Mouse (Mus musculus) midbrain, postnatal 0 days (tissue): ENCODE measurements around the gene Arhgap40. TPM values are rescaled to one million over a fixed set of nuclear protein-coding genes. Genes with fewer than 3 reads are reported as not detected.

Source experiments
- ATAC-seq: fragments of 200-750 bp; cut with Nextera tagmentation; 2 replicates; pipeline ENCODE4 v1.8.0; 2017; ENCODE audit warnings: moderate number of reproducible peaks, mild to moderate bottlenecking, moderate TSS enrichment, moderate library complexity; ENCODE audit not compliant: low FRiP score
- DNase-seq: peaks from one replicate; pipeline ENCODE4 v3.0.0-alpha.2; 2015; ENCODE audit warnings: low spot score
- H3K27ac ChIP-seq: fragments of 300-500 bp; sonication (generic); 2 replicates; pipeline ENCODE4 v1.5.1; 2014; ENCODE audit warnings: low read depth, mild to moderate bottlenecking, low read length, mixed read lengths
- H3K27me3 ChIP-seq: fragments of 300-500 bp; sonication (generic); 2 replicates; pipeline ENCODE4 v1.6.1; 2014; ENCODE audit warnings: low read length, control low read depth, mixed read lengths; ENCODE audit not compliant: insufficient read depth
- H3K36me3 ChIP-seq: fragments of 300-500 bp; sonication (generic); 2 replicates; pipeline ENCODE4 v1.6.1; 2014; ENCODE audit warnings: low read length, control low read depth, mixed read lengths; ENCODE audit not compliant: insufficient read depth
- H3K4me1 ChIP-seq: fragments of 300-500 bp; sonication (generic); 2 replicates; pipeline ENCODE4 v1.6.1; 2014; ENCODE audit warnings: mild to moderate bottlenecking, control low read depth, antibody characterized with exemption, low read length, mixed read lengths; ENCODE audit not compliant: insufficient read depth
- H3K4me2 ChIP-seq: fragments of 300-500 bp; sonication (generic); 2 replicates; pipeline ENCODE4 v1.6.1; 2014; ENCODE audit warnings: low read depth, mild to moderate bottlenecking, low read length, mixed read lengths; ENCODE audit not compliant: poor library complexity, severe bottlenecking
- H3K4me3 ChIP-seq: fragments of 300-500 bp; sonication (generic); 2 replicates; pipeline ENCODE4 v1.5.1; 2014; ENCODE audit warnings: low read depth, mild to moderate bottlenecking, low read length, moderate library complexity
- H3K9ac ChIP-seq: fragments of 300-500 bp; sonication (generic); replicated peaks from 2 replicates; pipeline ENCODE4 v1.6.1; 2014; ENCODE audit warnings: mild to moderate bottlenecking, low read length, moderate library complexity, mixed read lengths; ENCODE audit not compliant: poor library complexity, severe bottlenecking
- H3K9me3 ChIP-seq: fragments of 300-500 bp; sonication (generic); 2 replicates; pipeline ENCODE4 v1.6.1; 2016; ENCODE audit warnings: low read length, control low read depth
- CTCF ChIP-seq: IDR thresholded peaks from 2 replicates; pipeline ENCODE4 v1.5.1; 2016; ENCODE audit warnings: antibody characterized with exemption, mild to moderate bottlenecking
- WGBS: fragments of 180-500 bp; shearing (Covaris S2); extraction: QIAGEN DNeasy Blood & Tissue Kit; methylation state at CpG from one replicate; pipeline ENCODE4 v1.1.7; 2014; 5-methylcytosine and 5-hydroxymethylcytosine counted together
- polyA plus RNA-seq: library from polyadenylated mRNA; unstranded; fragments of >200 nt; fragmentation: Nextera tagmentation; extraction: Ambion mirVana; gene quantifications from 2 replicates; pipeline ENCODE4 v1.2.1, GENCODE M21; 2015
- total RNA-seq: library from RNA; depleted of rRNA; stranded (reverse); fragments of >200 nt; gene quantifications from 2 replicates; pipeline ENCODE4 v1.2.3, GENCODE M21; 2014

The Arhgap40 gene
- total and polyA plus RNA-seq, 2 experiments from 2014 or later, result 0.55 to 0.65 TPM

DNA sequence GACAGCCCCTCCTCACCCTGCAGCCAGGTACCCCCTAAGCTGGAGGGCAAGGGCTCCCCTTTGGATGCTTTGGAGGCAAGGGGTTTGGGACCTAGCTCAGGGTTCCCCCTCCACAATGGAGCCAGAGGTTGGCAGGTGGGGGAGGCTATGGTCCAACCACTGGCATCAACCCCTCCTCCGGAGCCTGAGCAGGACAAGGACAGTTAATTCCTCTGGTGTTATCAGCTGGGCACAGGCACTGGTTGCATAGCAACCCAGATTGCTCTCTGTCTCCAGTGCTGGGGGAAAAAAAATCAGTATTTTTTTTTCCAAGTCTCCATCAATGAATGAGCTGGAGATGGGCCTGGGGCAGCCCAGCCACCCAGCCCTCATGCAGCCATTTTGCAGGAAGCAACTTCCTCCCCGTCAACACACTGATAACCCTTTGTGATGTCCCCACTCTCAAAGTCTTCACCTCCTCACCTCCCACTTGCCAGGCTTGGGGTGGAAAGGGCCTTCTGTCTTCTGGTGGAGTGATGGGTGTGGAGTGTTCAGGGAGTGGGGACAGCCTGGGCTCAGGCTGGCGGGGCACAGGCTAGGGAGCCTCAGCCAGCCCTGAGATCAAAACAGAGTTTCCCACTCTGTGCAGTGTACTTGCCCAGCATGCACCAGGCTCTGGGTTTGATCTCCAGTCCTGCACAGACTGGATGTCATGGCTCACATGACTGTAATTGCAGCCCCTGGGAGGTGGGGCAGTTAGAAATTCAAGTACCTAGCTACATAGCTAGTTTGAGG, 49.0 kb downstream of the Arhgap40 start:
- Histone ChIP-seq H3K4me2 (peak overlapping the region; percentile 28; the same call in 1 of the 2 replicates), H3K36me3 (no peaks in the 10 kb centered on the region), H3K9me3 (no peaks in the 10 kb centered on the region), H3K4me3 (no peak overlapping the region), H3K4me1 (peaks cover 10% of the 10 kb centered on the region; the same call in 1 of the 2 replicates), H3K9ac (0 out of 2 replicates have a peak overlapping the region, but pooled peaks have one; percentile 20), H3K27ac (peak overlapping the region; percentile 87), H3K27me3 (no peaks in the 10 kb centered on the region)
- ATAC-seq (peak; percentile 81), DNase-seq (peak; percentile 69)
- TF ChIP-seq CTCF, result no peak
- WGBS, result 40% methylated on average over 3 of the region's 3 CpGs

DNA sequence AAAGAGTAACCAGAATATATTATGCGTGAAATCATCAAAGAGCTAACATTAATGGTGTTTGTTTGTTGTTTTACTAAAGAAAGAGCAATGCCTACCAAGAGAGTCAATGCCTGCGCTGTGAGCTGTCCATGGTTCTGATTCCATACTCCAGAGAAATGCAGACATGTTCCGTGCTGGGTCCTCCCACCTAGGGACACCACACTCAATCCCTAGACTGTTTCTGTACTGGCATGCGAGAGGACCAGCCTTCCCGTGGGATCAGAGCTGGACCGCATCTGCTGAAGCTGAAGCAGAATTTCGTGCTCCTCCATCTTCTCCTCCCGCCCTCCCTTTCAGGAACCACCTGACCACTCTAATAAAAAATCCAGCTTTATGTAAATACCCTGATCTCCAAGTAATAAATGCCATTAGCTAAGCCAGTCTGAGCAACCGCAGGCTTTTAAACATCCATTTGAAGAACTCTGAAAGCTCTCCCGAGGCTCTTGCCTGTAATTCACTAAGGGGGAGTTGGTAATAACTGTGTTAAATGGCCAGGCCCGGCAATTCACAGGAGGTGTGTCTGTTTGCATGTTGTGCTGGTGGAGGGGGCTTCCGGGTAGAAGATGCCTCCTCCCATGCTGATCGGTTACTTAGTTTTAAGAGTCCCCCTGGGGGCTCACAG, 58.0 kb downstream of the Arhgap40 start:
- H3K27ac ChIP-seq, result peak overlapping the region; percentile 57; the same call in 1 of the 2 replicates
- no peaks in the 10 kb centered on the region for H3K27me3 ChIP-seq
- H3K4me3 ChIP-seq, result no peak overlapping the region
- ATAC-seq (no peak), DNase-seq (peak; percentile 45)
- no peaks in the 10 kb centered on the region for H3K36me3 ChIP-seq
- 19% methylated on average over 13 of the region's 13 CpGs for WGBS
- H3K9ac ChIP-seq, result no peak overlapping the region
- H3K9me3 ChIP-seq, result no peaks in the 10 kb centered on the region
- TF ChIP-seq CTCF, result no peak
- H3K4me2 ChIP-seq, result no peak overlapping the region
- H3K4me1 ChIP-seq, result peaks cover 5% of the 10 kb centered on the region; the same call in 1 of the 2 replicates

DNA sequence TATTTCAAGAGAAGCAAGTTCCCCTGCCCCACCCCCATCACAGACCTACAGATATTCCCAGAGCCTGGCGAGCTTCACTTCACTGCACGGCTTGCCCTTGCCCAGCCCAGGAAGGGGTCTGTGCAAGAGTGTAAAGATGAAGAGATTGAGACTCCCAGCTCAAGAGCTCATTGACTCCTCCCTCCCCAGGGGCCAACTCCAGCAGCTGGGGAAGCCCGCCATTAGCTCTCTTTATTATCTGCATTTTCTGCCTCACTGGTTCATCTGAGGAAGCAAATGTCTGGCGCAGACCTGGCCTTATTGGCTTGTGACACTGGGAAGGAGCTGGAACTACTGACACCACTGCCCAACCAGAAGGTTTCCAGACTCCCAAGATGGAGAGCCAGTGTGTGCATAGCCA, 67.4 kb downstream of the Arhgap40 start:
- H3K27me3 ChIP-seq, result no peaks in the 10 kb centered on the region; the same call in 1 of the 2 replicates
- WGBS, result 39% methylated on average over 4 of the region's 4 CpGs
- H3K9me3 ChIP-seq, result no peaks in the 10 kb centered on the region
- H3K36me3 ChIP-seq, result no peaks in the 10 kb centered on the region
- no peak overlapping the region for H3K4me2 ChIP-seq
- H3K4me1 ChIP-seq, result 0 out of 2 replicates have a peak, but pooled peaks cover 4% of the 10 kb centered on the region
- no peak for TF ChIP-seq CTCF
- no peak overlapping the region for H3K9ac ChIP-seq
- DNase-seq, result peak; percentile 30
- no peak overlapping the region for H3K4me3 ChIP-seq
- no peak overlapping the region for H3K27ac ChIP-seq
- ATAC-seq, result no peak

DNA sequence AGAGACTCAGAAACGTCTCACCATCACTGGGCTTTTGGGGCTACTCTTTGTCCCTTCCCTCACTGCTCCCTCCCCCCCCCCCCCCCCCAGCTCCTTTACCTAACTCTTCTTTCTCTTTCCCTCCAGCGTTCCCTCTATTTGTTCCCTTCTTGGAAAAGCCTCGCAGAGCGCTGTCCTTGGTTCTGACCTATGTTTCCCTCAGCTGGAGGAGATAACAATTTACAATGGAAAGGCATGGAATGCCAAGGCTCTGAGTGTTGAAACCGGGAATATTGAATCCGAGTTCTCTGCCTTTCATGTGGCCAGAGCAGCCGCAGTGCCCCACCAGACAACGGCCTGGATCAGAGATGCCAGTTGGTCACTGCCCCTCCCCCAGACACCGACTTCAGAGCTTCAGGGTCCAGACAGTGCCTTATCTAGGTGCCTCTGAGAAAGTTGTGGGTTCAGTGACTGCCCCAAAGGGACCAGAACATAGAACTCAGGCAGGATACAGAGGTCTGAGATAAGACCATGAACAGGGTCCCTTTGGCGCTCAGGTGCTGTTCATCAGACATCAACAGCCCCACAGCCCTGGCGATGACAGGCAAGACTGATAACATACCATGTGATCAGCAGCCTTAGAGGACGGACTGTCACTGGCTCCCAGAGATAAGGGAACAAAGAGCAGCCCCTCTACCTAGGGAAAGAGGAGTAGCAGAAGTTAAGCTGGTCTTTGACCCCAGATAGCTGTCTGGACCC, 72.2 kb downstream of the Arhgap40 start:
- DNase-seq (peak; percentile 26), ATAC-seq (no peak)
- Histone ChIP-seq H3K4me3 (no peak overlapping the region), H3K4me1 (0 out of 2 replicates have a peak, but pooled peaks cover 4% of the 10 kb centered on the region), H3K9ac (no peak overlapping the region), H3K9me3 (no peaks in the 10 kb centered on the region), H3K4me2 (no peak overlapping the region), H3K27me3 (no peaks in the 10 kb centered on the region; the same call in 1 of the 2 replicates), H3K36me3 (no peaks in the 10 kb centered on the region), H3K27ac (no peak overlapping the region)
- 14% methylated on average over 12 of the region's 12 CpGs for WGBS
- TF ChIP-seq CTCF, result no peak

DNA sequence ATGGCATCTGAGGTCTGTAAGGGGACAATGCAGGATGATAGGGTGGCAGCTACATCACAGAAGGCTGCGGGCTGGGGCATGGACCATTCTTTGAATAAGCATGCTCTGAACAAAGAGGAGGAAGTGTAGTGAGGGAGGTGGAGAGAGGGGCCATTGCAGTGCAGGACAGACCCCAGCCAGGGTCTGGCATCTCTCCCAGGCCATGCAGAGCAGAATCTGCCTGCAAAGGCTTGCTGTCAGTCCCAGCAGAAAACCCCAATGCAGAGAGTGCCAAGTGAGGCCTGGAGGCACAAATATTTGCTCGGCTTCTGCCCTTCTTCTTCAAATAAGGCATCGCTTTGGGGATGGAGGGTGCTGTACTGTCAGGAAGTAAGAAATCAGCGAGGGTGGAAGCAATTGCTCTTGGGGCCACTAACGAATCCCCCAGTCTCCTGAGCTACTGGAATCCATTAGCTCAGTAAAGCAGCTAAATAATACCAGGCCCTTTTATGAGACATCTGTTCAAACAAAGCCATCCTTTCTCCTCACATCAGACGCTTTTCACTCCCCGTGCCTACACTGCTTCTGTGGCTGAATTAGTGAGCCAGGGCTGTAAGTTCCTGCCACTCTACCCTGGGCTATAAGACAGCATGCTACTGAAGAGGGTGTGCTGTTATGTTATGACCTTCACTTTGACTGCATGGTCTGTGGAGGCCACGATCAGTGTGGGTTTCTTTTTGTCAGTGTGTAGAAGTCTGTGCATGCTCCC, 76.1 kb downstream of the Arhgap40 start:
- Histone ChIP-seq H3K4me3 (no peak overlapping the region), H3K27me3 (no peaks in the 10 kb centered on the region; the same call in 1 of the 2 replicates), H3K36me3 (no peaks in the 10 kb centered on the region), H3K4me2 (no peak overlapping the region), H3K9me3 (no peaks in the 10 kb centered on the region), H3K4me1 (peaks cover 6% of the 10 kb centered on the region; the same call in 1 of the 2 replicates), H3K27ac (0 out of 2 replicates have a peak overlapping the region, but pooled peaks have one; percentile 18), H3K9ac (no peak overlapping the region)
- DNase-seq (peak; percentile 33), ATAC-seq (no peak)
- WGBS, result 26% methylated on average over 8 of the region's 8 CpGs
- TF ChIP-seq CTCF, result no peak
